Mouse (Mus musculus): ENCODE data around the gene Ripply2. TPM values are rescaled to one million over a fixed set of nuclear protein-coding genes. Genes with fewer than 3 reads are reported as not detected.
A peak's percentile ranks its signal among the peaks of the same experiment; 100 is the strongest.

Gene Ripply2
- total RNA-seq, 2 experiments from 2014 or later = not detected

GRCm38 (mm10) chr9:87027423-87028084, 12.2 kb downstream of the Ripply2 start:
- peak; percentile 70 for DNase-seq

- DNase-seq = no peak
Measured at GRCm38 (mm10) chr9:87032196-87032595, 16.9 kb downstream of the Ripply2 start.

- no peak for DNase-seq
Measured at GRCm38 (mm10) chr9:87034831-87035580, 19.7 kb downstream of the Ripply2 start.

GRCm38 (mm10) chr9:87049425-87049824, 34.1 kb downstream of the Ripply2 start:
- peak; percentile 23 for DNase-seq

- no peak for DNase-seq
Measured at GRCm38 (mm10) chr9:87055547-87056235, 40.4 kb downstream of the Ripply2 start.

- no peak for DNase-seq
Measured at GRCm38 (mm10) chr9:87062337-87062736, 47.0 kb downstream of the Ripply2 start.

GRCm38 (mm10) chr9:87068160-87068559, 52.8 kb downstream of the Ripply2 start:
- DNase-seq = no peak

Other genes starting within 250 kb of the Ripply2 start
- gene Snap91, start 134.9 kb upstream of the Ripply2 start, total RNA-seq (2021) = 100 to 1,000 TPM in 1 of 2 experiments, 10 to 100 TPM in 1; 94.6 to 105 TPM
- gene Cyb5r4, start 6.5 kb downstream of the Ripply2 start, total RNA-seq (2021) = 10 to 100 TPM; 27.6 to 29.8 TPM
- gene Mrap2, start 128.8 kb downstream of the Ripply2 start, total RNA-seq (2021) = 1 to 10 TPM; 1.3 TPM
- gene Cep162, start 240.0 kb downstream of the Ripply2 start, total RNA-seq (2021) = 1 to 10 TPM; 3.7 to 4.2 TPM

All from heart, postnatal 4 days (tissue).